Mouse (Mus musculus) cerebellum, adult 11 months (tissue): ENCODE measurements around the gene Mb.

Source experiments
- DNase-seq: peaks from one replicate; pipeline ENCODE4 v3.0.0; 2022

The Mb gene

GRCm38 (mm10) chr15:77050570-77050969, at the start of gene Mb:
Gene Mb, minus strand, starts transcription at chr15:77050670.
- no peak for DNase-seq

- DNase-seq, result no peak
These were observed 49.3 kb upstream of the Mb start for GRCm38 (mm10) chr15:77099756-77100155.

- no peak for DNase-seq
These were observed 46.9 kb upstream of the Mb start for GRCm38 (mm10) chr15:77097358-77097757.

- DNase-seq, result no peak
These were observed 44.7 kb upstream of the Mb start for GRCm38 (mm10) chr15:77095216-77095615.

GRCm38 (mm10) chr15:77094431-77094830, 44.0 kb upstream of the Mb start:
- DNase-seq, result no peak

- no peak for DNase-seq
These were observed 40.9 kb upstream of the Mb start for GRCm38 (mm10) chr15:77091394-77091793.

- DNase-seq, result no peak
These were observed 40.1 kb upstream of the Mb start for GRCm38 (mm10) chr15:77090531-77090930.

GRCm38 (mm10) chr15:77089249-77089648, 38.8 kb upstream of the Mb start:
- DNase-seq, result no peak

- DNase-seq, result no peak
These were observed 36.0 kb upstream of the Mb start for GRCm38 (mm10) chr15:77086488-77086887.

GRCm38 (mm10) chr15:77085818-77086217, 35.3 kb upstream of the Mb start:
- no peak for DNase-seq

- DNase-seq, result no peak
These were observed 31.0 kb upstream of the Mb start for GRCm38 (mm10) chr15:77081454-77081853.

GRCm38 (mm10) chr15:77080684-77081254, 30.3 kb upstream of the Mb start:
- no peak for DNase-seq

GRCm38 (mm10) chr15:77079890-77080361, 29.5 kb upstream of the Mb start:
- DNase-seq, result no peak

- no peak for DNase-seq
These were observed 28.9 kb upstream of the Mb start for GRCm38 (mm10) chr15:77079256-77079822.

GRCm38 (mm10) chr15:77078786-77079185, 28.3 kb upstream of the Mb start:
- DNase-seq, result no peak

- DNase-seq, result no peak
These were observed 27.4 kb upstream of the Mb start for GRCm38 (mm10) chr15:77077906-77078305.

- no peak for DNase-seq
These were observed 26.1 kb upstream of the Mb start for GRCm38 (mm10) chr15:77076523-77076922.

GRCm38 (mm10) chr15:77072556-77073163, 22.2 kb upstream of the Mb start:
- no peak for DNase-seq

- no peak for DNase-seq
These were observed 21.0 kb upstream of the Mb start for GRCm38 (mm10) chr15:77071501-77071900.

GRCm38 (mm10) chr15:77070745-77071268, 20.3 kb upstream of the Mb start:
- DNase-seq, result no peak

GRCm38 (mm10) chr15:77069019-77069418, 18.5 kb upstream of the Mb start:
- DNase-seq, result no peak

GRCm38 (mm10) chr15:77068439-77068861, 18.0 kb upstream of the Mb start:
- no peak for DNase-seq

GRCm38 (mm10) chr15:77066233-77066632, 15.8 kb upstream of the Mb start:
- no peak for DNase-seq

GRCm38 (mm10) chr15:77065259-77065852, 14.9 kb upstream of the Mb start:
- DNase-seq, result no peak
